Mouse (Mus musculus): ENCODE results near the gene Babam2.

DNA sequence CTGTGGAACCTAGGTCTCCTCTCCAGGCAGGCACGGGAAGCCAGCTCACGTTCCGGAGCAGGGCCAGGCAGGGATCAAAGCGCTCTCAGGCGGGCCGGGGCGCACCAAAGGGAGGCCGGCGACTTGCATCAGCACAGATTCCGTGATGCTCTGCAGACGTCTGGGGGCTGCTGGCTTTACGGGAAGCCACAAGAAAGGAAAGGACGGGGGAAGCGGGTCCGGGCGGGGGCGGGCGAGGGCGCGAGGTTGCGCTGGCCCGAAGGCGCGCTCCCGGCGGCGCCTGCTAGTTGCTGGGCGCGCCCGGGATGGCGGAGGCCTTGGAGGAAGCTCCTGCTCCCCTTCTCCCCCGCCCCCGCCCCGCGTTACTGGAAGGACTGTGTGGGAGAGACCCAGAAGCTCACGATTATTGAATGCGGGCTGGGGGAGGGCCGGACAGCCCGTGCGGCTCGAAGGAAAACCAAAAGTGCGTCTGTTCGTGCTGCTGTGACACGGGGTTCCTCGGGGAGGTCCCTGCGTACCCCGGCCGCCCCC is 435.6 kb downstream of the Babam2 start:
- TF ChIP-seq CTCF (IDR thresholded peaks at IDR 0.05; ENCODE audit: low read depth): no peak
- TF ChIP-seq EP300 (IDR thresholded peaks at IDR 0.05; ENCODE audit: low read depth): no peak
